Mouse (Mus musculus) midbrain, embryonic 16.5 days (tissue): ENCODE measurements around the gene Rcc2. TPM values are rescaled to one million over a fixed set of nuclear protein-coding genes. Genes with fewer than 3 reads are reported as not detected.

Experiments
- ATAC-seq: fragments of 200-750 bp; cut with Nextera tagmentation; 2 replicates; pipeline ENCODE4 v1.8.0; 2017; ENCODE audit warnings: moderate TSS enrichment
- H3K27ac ChIP-seq: fragments of 300-500 bp; sonication (generic); 2 replicates; pipeline ENCODE4 v1.5.1; 2014; ENCODE audit warnings: mild to moderate bottlenecking, low read length, mixed read lengths
- H3K27me3 ChIP-seq: fragments of 300-500 bp; sonication (generic); 2 replicates; pipeline ENCODE4 v1.6.1; 2014; ENCODE audit warnings: low read depth, low read length, mixed read lengths; ENCODE audit not compliant: control insufficient read depth, insufficient read depth
- H3K36me3 ChIP-seq: fragments of 300-500 bp; sonication (generic); 2 replicates; pipeline ENCODE4 v1.6.1; 2014; ENCODE audit warnings: mild to moderate bottlenecking, low read length, moderate library complexity, mixed read lengths; ENCODE audit not compliant: control insufficient read depth, insufficient read depth
- H3K4me1 ChIP-seq: fragments of 300-500 bp; sonication (generic); 2 replicates; pipeline ENCODE4 v1.6.1; 2014; ENCODE audit warnings: mild to moderate bottlenecking, low read length, mixed read lengths; ENCODE audit not compliant: control insufficient read depth, insufficient read depth
- H3K4me2 ChIP-seq: fragments of 300-500 bp; sonication (generic); 2 replicates; pipeline ENCODE4 v1.6.1; 2014; ENCODE audit warnings: mild to moderate bottlenecking, low read length, mixed read lengths
- H3K4me3 ChIP-seq: fragments of 300-500 bp; sonication (generic); 2 replicates; pipeline ENCODE4 v1.5.1; 2014; ENCODE audit warnings: low read depth, mild to moderate bottlenecking, low read length, moderate library complexity, mixed read lengths
- H3K9ac ChIP-seq: fragments of 300-500 bp; sonication (generic); 2 replicates; pipeline ENCODE4 v1.6.1; 2014; ENCODE audit warnings: low read depth, low read length, mixed read lengths
- H3K9me3 ChIP-seq: fragments of 300-500 bp; sonication (generic); replicated peaks from 2 replicates; pipeline ENCODE4 v1.6.1; 2014; ENCODE audit warnings: mild to moderate bottlenecking, low read length, mixed read lengths; ENCODE audit not compliant: control insufficient read depth, poor library complexity, severe bottlenecking
- WGBS: fragments of 180-500 bp; shearing (Covaris S2); extraction: QIAGEN DNeasy Blood & Tissue Kit; methylation state at CpG from one replicate; pipeline ENCODE4 v1.1.7; 2014; 5-methylcytosine and 5-hydroxymethylcytosine counted together
- polyA plus RNA-seq: library from polyadenylated mRNA; unstranded; fragments of >200 nt; fragmentation: Nextera tagmentation; extraction: Ambion mirVana; gene quantifications from 2 replicates; pipeline ENCODE4 v1.2.1, GENCODE M21; 2015

The Rcc2 gene
- polyA plus RNA-seq, 1 experiment from 2014 or later: 9.7 TPM

GRCm38 (mm10) chr4:140694551-140695060, 5.7 kb upstream of the Rcc2 start:
- H3K4me1 ChIP-seq: peaks cover under 1% of the 10 kb centered on the region; the same call in 1 of the 2 replicates
- WGBS: 36% methylated on average over 1 of the region's 1 CpGs
- no peak for ATAC-seq

GRCm38 (mm10) chr4:140695146-140695545, 5.2 kb upstream of the Rcc2 start:
- peaks cover 2% of the 10 kb centered on the region; the same call in 1 of the 2 replicates for H3K4me1 ChIP-seq
- no peak overlapping the region for H3K27ac ChIP-seq
- ATAC-seq: no peak
- H3K4me3 ChIP-seq: no peak overlapping the region
- H3K9me3 ChIP-seq: no peaks in the 10 kb centered on the region
- H3K36me3 ChIP-seq: no peaks in the 10 kb centered on the region
- peaks cover 12% of the 10 kb centered on the region for H3K27me3 ChIP-seq
- no peak overlapping the region for H3K9ac ChIP-seq
- no peak overlapping the region for H3K4me2 ChIP-seq
- WGBS: 59% methylated on average over 7 of the region's 7 CpGs

More at GRCm38 (mm10) chr4:140694551-140695060, 5.7 kb upstream of the Rcc2 start:
- H3K4me2 ChIP-seq: no peak overlapping the region
- no peak overlapping the region for H3K4me3 ChIP-seq
- no peaks in the 10 kb centered on the region for H3K36me3 ChIP-seq
- H3K9me3 ChIP-seq: no peaks in the 10 kb centered on the region
- H3K9ac ChIP-seq: no peak overlapping the region
- no peak overlapping the region for H3K27ac ChIP-seq
- H3K27me3 ChIP-seq: peaks cover 12% of the 10 kb centered on the region

DNA sequence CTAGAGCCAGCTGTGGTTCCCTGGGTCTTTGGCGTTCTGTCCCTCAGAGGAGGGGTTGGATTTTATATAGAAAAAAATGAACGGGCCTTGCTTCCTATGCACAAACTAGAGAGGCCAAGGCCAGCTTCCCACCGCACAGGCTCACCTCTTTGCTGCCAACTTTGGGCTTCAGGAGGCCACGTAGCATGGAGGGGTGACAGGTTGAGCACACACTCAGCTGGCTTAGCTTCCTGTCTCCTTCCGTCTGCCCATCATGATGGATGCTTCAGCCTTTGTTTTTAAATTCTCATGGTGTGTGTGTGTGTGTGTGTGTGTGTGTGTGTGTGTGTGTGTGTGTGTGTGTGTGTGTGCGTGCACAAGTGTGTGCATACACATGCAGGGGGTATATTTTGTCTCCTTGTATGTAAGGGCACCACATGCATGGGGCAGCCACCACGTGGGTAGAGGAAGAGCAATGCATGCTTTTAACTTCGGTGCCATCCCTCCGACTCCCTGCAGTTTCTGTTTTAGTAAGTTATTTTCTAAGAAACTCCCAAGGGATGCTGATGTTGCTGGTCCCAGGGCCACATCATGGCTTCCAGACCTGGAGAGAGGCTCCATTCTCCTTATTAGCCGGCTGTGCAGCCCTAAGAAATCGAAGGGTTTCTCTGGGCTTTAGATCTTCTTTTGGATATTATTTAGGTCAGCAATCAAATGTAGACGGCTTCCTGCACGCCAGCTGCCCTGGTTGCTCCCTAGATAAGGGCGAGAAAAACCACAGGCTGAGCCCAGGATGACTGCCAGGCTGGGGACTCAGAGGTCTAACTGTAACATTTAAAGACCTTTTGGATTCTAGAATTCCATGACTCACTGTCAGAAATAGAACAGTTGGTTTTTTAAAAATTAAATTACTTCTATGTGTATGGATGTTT, 4.4 kb upstream of the Rcc2 start:
- ATAC-seq: no peak
- no peak overlapping the region for H3K27ac ChIP-seq
- WGBS: 83% methylated on average over 14 of the region's 14 CpGs
- H3K9ac ChIP-seq: no peak overlapping the region
- no peaks in the 10 kb centered on the region for H3K36me3 ChIP-seq
- no peaks in the 10 kb centered on the region for H3K9me3 ChIP-seq
- H3K4me3 ChIP-seq: no peak overlapping the region
- H3K4me1 ChIP-seq: peaks cover 7% of the 10 kb centered on the region
- peaks cover 12% of the 10 kb centered on the region for H3K27me3 ChIP-seq
- no peak overlapping the region for H3K4me2 ChIP-seq

- 7% methylated on average over 29 of the region's 29 CpGs for WGBS
- Histone ChIP-seq H3K27ac (no peak overlapping the region), H3K36me3 (no peaks in the 10 kb centered on the region), H3K4me2 (peak overlapping the region; percentile 50), H3K9ac (peak overlapping the region; percentile 33; the same call in 1 of the 2 replicates), H3K4me3 (peak overlapping the region; percentile 31), H3K9me3 (no peaks in the 10 kb centered on the region), H3K4me1 (peaks cover 25% of the 10 kb centered on the region), H3K27me3 (peaks cover 12% of the 10 kb centered on the region)
- ATAC-seq: no peak
These were observed 757 bp upstream of the Rcc2 start for GRCm38 (mm10) chr4:140699441-140700127.

DNA sequence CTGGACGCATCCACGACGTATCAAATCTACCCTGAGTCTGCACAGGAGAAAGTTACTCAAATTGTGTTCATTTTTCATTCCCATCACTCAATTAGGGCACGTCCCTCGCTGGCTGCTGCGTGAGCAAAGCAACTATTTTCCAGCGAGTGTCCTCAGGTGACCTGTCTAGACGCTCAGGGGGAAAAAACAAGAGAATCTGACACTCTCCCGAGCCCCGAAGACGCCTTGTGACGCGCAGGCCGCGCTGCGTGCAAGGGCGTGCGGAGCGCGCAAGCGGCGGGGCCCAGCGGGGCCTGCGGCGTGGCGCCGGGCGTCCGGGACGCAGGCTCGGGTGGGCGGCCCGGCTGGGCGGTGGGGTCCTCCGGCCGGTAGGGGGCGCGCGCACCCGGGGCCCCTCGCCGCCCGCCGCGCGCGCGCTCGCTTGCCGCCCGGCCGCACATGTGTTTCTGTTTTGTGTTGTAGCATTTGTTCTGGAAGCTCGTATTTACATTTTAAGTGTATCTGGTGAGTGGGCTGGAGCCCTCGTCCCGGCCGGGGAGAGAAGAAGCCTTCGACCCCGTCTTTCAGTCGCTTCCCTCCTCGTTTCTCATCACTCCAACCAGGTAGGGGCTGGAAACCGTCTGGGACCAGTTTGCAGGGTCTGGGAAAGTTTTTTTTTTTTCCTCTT, 841 bp downstream of the Rcc2 start:
- WGBS: 1% methylated on average over 59 of the region's 61 CpGs
- peak overlapping the region; percentile 87 for H3K9ac ChIP-seq

DNA sequence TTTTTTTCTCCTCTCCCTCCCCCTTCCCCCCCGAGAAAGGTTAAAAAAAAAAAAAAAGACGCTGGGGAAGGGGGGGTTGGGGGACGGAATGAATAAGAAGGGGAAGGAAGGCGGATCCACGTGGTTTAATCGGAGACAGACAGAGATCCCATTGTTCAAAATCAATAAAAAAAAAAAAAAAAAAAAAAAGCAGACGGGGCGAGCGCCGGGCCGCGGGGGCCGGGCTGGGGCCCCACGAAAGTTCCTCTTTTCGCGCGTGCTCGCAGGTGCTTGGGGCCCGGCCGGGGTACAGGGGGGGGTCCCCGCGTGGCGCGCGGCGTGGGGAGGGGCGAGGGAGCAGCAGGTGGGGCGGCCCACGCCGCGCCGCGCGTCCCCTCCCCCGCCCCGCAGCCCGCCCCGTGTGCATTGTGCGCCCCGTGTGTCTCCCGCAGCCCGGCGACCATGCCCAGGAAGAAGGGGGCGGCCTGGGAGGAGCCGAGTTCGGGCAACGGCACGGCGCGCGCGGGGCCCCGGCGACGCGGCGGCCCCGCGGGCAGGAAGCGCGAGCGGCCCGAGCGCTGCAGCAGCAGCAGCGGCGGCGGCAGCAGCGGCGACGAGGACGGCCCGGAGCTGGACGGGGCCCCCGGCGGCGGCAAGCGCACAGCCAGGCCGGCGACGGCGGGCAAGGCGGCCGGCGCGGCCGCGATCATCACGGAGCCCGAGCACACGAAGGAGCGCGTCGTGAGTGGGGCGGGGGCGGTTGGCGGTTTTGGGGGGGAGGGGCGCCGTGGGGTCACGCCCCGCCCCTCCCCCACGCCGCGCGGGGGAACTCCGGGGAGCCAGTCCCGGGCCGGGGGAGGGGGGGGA, 1.6 kb downstream of the Rcc2 start:
- peak overlapping the region; percentile 90 for H3K27ac ChIP-seq
- H3K36me3 ChIP-seq: no peaks in the 10 kb centered on the region
- WGBS: under 1% methylated on average over 30 of the region's 107 CpGs
- no peaks in the 10 kb centered on the region for H3K9me3 ChIP-seq
- peaks cover 29% of the 10 kb centered on the region for H3K4me1 ChIP-seq
- peaks cover 12% of the 10 kb centered on the region for H3K27me3 ChIP-seq
- H3K9ac ChIP-seq: peak overlapping the region; percentile 87
- peak overlapping the region; percentile 85 for H3K4me3 ChIP-seq
- ATAC-seq: no peak
- peak overlapping the region; percentile 91 for H3K4me2 ChIP-seq

More for the DNA sequence above, 841 bp downstream of the Rcc2 start:
- H3K4me1 ChIP-seq: peaks cover 29% of the 10 kb centered on the region
- H3K4me3 ChIP-seq: peak overlapping the region; percentile 85
- H3K9me3 ChIP-seq: no peaks in the 10 kb centered on the region
- peak overlapping the region; percentile 91 for H3K4me2 ChIP-seq
- no peaks in the 10 kb centered on the region for H3K36me3 ChIP-seq
- peak; percentile 71 for ATAC-seq
- peaks cover 12% of the 10 kb centered on the region for H3K27me3 ChIP-seq
- peak overlapping the region; percentile 90 for H3K27ac ChIP-seq

- 2% methylated on average over 27 of the region's 68 CpGs for WGBS
- H3K36me3 ChIP-seq: no peaks in the 10 kb centered on the region
- peak overlapping the region; percentile 85 for H3K4me3 ChIP-seq
- H3K9ac ChIP-seq: peak overlapping the region; percentile 87
- peaks cover 29% of the 10 kb centered on the region for H3K4me1 ChIP-seq
- no peaks in the 10 kb centered on the region for H3K9me3 ChIP-seq
- peaks cover 12% of the 10 kb centered on the region for H3K27me3 ChIP-seq
- peak overlapping the region; percentile 90 for H3K27ac ChIP-seq
- peak; percentile 77 for ATAC-seq
- H3K4me2 ChIP-seq: peak overlapping the region; percentile 91
These were observed 2.4 kb downstream of the Rcc2 start for GRCm38 (mm10) chr4:140702611-140703327.
